Mouse (Mus musculus) myocyte (in vitro differentiated cells): Measurements from ENCODE around the gene Msln. TPM values are rescaled to one million over a fixed set of nuclear protein-coding genes. Genes with fewer than 3 reads are reported as not detected.

Experiments
- H3K27me3 ChIP-seq: one replicate; pipeline ENCODE4 v1.6.1; 2011; ENCODE audit not compliant: control insufficient read depth, insufficient read depth, insufficient read length
- H3K36me3 ChIP-seq: one replicate; pipeline ENCODE4 v1.6.1; 2011; ENCODE audit not compliant: control insufficient read depth, insufficient read depth
- H3K4me2 ChIP-seq: one replicate; pipeline ENCODE4 v1.6.1; 2011; ENCODE audit warnings: low read depth, control low read depth
- H3K4me3 ChIP-seq: one replicate; pipeline ENCODE4 v1.5.1; 2011; ENCODE audit warnings: mild to moderate bottlenecking, control low read depth, moderate library complexity
- H3K79me2 ChIP-seq: one replicate; pipeline ENCODE4 v1.6.1; 2011; ENCODE audit not compliant: control insufficient read depth, insufficient read depth
- H3ac ChIP-seq: one replicate; pipeline ENCODE4 v1.6.1; 2011; ENCODE audit not compliant: control insufficient read depth, insufficient read length
- CEBPB ChIP-seq: IDR thresholded peaks from 2 replicates; pipeline ENCODE4 v1.6.1; 2011; ENCODE audit warnings: mild to moderate bottlenecking, moderate library complexity; ENCODE audit not compliant: poor library complexity, insufficient read depth, severe bottlenecking
- E2F4 ChIP-seq: IDR thresholded peaks from one replicate; pipeline ENCODE4 v1.6.1; 2011; ENCODE audit warnings: mild to moderate bottlenecking, control low read depth, moderate library complexity; ENCODE audit not compliant: insufficient read depth
- MAX ChIP-seq: IDR thresholded peaks from one replicate; pipeline ENCODE4 v1.6.1; 2011; ENCODE audit warnings: low read depth, mild to moderate bottlenecking, control low read depth
- MYOD1 ChIP-seq, 3 experiments: IDR thresholded peaks; one replicate each; pipeline ENCODE4 v1.6.1; 2011; ENCODE audit warnings: control low read depth in 2 of 3, low read depth in 2 of 3, mild to moderate bottlenecking in 2 of 3, moderate library complexity in 1 of 3; ENCODE audit not compliant: insufficient read length in 2 of 3, control insufficient read depth in 1 of 3
- MYOG ChIP-seq, 3 experiments: IDR thresholded peaks; one replicate each; pipeline ENCODE4 v1.6.1; 2011; ENCODE audit warnings: control low read depth in 2 of 3, low read depth in 2 of 3, mild to moderate bottlenecking in 2 of 3; ENCODE audit not compliant: insufficient read length in 2 of 3, control insufficient read depth in 1 of 3, insufficient read depth in 1 of 3
- POLR2A ChIP-seq: IDR thresholded peaks from one replicate; pipeline ENCODE4 v1.6.1; 2011; ENCODE audit warnings: low read depth, mild to moderate bottlenecking, control low read depth, moderate library complexity; ENCODE audit not compliant: insufficient read length
- POLR2AphosphoS2 ChIP-seq: IDR thresholded peaks from one replicate; pipeline ENCODE4 v1.6.1; 2011; ENCODE audit warnings: low read depth, control low read depth; ENCODE audit not compliant: insufficient read length
- REST ChIP-seq: IDR thresholded peaks from one replicate; pipeline ENCODE4 v1.6.1; 2011; ENCODE audit warnings: mild to moderate bottlenecking, control low read depth, moderate library complexity; ENCODE audit not compliant: insufficient read depth, insufficient read length
- SRF ChIP-seq: IDR thresholded peaks from one replicate; pipeline ENCODE4 v1.6.1; 2011; ENCODE audit warnings: low read depth; ENCODE audit not compliant: control insufficient read depth, insufficient read length
- TCF12 ChIP-seq: IDR thresholded peaks from one replicate; pipeline ENCODE4 v1.6.1; 2011; ENCODE audit warnings: mild to moderate bottlenecking, control low read depth; ENCODE audit not compliant: poor library complexity, insufficient read depth, severe bottlenecking
- TCF3 ChIP-seq: IDR thresholded peaks from one replicate; pipeline ENCODE4 v1.6.1; 2011; ENCODE audit warnings: low read depth, control low read depth; ENCODE audit not compliant: insufficient read length
- USF1 ChIP-seq: IDR thresholded peaks from one replicate; pipeline ENCODE4 v1.6.1; 2011; ENCODE audit warnings: low read depth, mild to moderate bottlenecking, control low read depth, moderate library complexity
- polyA plus RNA-seq: library from polyadenylated mRNA; unstranded; fragments of >200 nt; fragmentation: generic; extraction: Trizol; gene quantifications from one replicate; pipeline ENCODE4 v1.2.1, GENCODE M21; 2012; ENCODE audit warnings: missing spikeins

The Msln gene
- polyA plus RNA-seq, 1 experiment: 91.8 TPM

- H3K4me2 ChIP-seq: peak within 1 kb of the TSS; percentile 92
Observed at GRCm38 (mm10) chr17:25727265-25728008, 26.7 kb downstream of the Msln start, which contains the start of the genes Chtf18 and Rpusd1. Gene Chtf18, minus strand, starts transcription at chr17:25727419. Gene Rpusd1, plus strand, starts transcription at chr17:25727670.

GRCm38 (mm10) chr17:25725264-25725663, 28.9 kb downstream of the Msln start:
- TF ChIP-seq SRF (no peak), E2F4 (no peak), POLR2AphosphoS2 (no peak), CEBPB (no peak), TCF3 (no peak), REST (no peak), MYOD1 (IDR thresholded peaks at IDR 0.05; ENCODE audit: control insufficient read depth in 1 of 3, insufficient read length in 2 of 3, low read depth in 2 of 3) (no peak), POLR2A (no peak), USF1 (no peak), TCF12 (no peak), MAX (no peak), MYOG (IDR thresholded peaks at IDR 0.05; ENCODE audit: control insufficient read depth in 1 of 3, insufficient read depth in 1 of 3, insufficient read length in 2 of 3, low read depth in 2 of 3) (no peak)
- Histone ChIP-seq H3ac (no peak overlapping the region), H3K4me2 (no peak overlapping the region), H3K27me3 (no peaks in the 10 kb centered on the region), H3K79me2 (peaks cover 5% of the 10 kb centered on the region), H3K36me3 (no peaks in the 10 kb centered on the region), H3K4me3 (no peak overlapping the region)

More at GRCm38 (mm10) chr17:25727265-25728008, 26.7 kb downstream of the Msln start, which contains the start of the genes Chtf18 and Rpusd1:
- Histone ChIP-seq H3ac (peak within 1 kb of the TSS; percentile 4), H3K27me3 (no peaks in the 10 kb centered on the region), H3K36me3 (no peaks in the 10 kb centered on the region), H3K4me3 (peak within 1 kb of the TSS; percentile 42), H3K79me2 (peaks cover 5% of the 10 kb centered on the region)
- TF ChIP-seq POLR2AphosphoS2 (peak; percentile 71), MYOD1 (IDR thresholded peaks at IDR 0.05; ENCODE audit: control insufficient read depth in 1 of 3, insufficient read length in 2 of 3, low read depth in 2 of 3) (no peak), POLR2A (peak; percentile 84), E2F4 (peak; percentile 93)

GRCm38 (mm10) chr17:25723919-25724318, 30.3 kb downstream of the Msln start:
- Histone ChIP-seq H3K36me3 (no peaks in the 10 kb centered on the region), H3K4me3 (no peak overlapping the region), H3K27me3 (no peaks in the 10 kb centered on the region), H3K79me2 (peaks cover 5% of the 10 kb centered on the region), H3ac (no peak overlapping the region), H3K4me2 (no peak overlapping the region)
- TF ChIP-seq REST: no peak
- no peak for TF ChIP-seq TCF3
- TF ChIP-seq MAX: no peak
- TF ChIP-seq USF1: no peak

GRCm38 (mm10) chr17:25723470-25723869, 30.7 kb downstream of the Msln start:
- Histone ChIP-seq H3ac (no peak overlapping the region), H3K27me3 (no peaks in the 10 kb centered on the region), H3K4me3 (no peak overlapping the region), H3K79me2 (peaks cover 3% of the 10 kb centered on the region), H3K4me2 (no peak overlapping the region), H3K36me3 (no peaks in the 10 kb centered on the region)
- TF ChIP-seq MAX (no peak), REST (no peak), SRF (no peak), MYOG (IDR thresholded peaks at IDR 0.05; ENCODE audit: control insufficient read depth in 1 of 3, insufficient read depth in 1 of 3, insufficient read length in 2 of 3, low read depth in 2 of 3) (no peak), USF1 (no peak), MYOD1 (IDR thresholded peaks at IDR 0.05; ENCODE audit: control insufficient read depth in 1 of 3, insufficient read length in 2 of 3, low read depth in 2 of 3) (no peak), E2F4 (no peak), POLR2A (no peak), TCF12 (no peak), TCF3 (no peak)

- Histone ChIP-seq H3K36me3 (no peaks in the 10 kb centered on the region), H3ac (no peak overlapping the region), H3K4me2 (no peak overlapping the region), H3K27me3 (peaks cover 15% of the 10 kb centered on the region), H3K79me2 (no peaks in the 10 kb centered on the region), H3K4me3 (no peak overlapping the region)
- TF ChIP-seq MAX: no peak
- no peak for TF ChIP-seq CEBPB
- no peak for TF ChIP-seq POLR2A
- no peak for TF ChIP-seq MYOD1 (IDR thresholded peaks at IDR 0.05; ENCODE audit: control insufficient read depth in 1 of 3, insufficient read length in 2 of 3, low read depth in 2 of 3)
- no peak for TF ChIP-seq REST
- no peak for TF ChIP-seq TCF3
- TF ChIP-seq SRF: no peak
- TF ChIP-seq MYOG (IDR thresholded peaks at IDR 0.05; ENCODE audit: control insufficient read depth in 1 of 3, insufficient read depth in 1 of 3, insufficient read length in 2 of 3, low read depth in 2 of 3): no peak
- TF ChIP-seq TCF12: no peak
- no peak for TF ChIP-seq USF1
- TF ChIP-seq E2F4: no peak
- no peak for TF ChIP-seq POLR2AphosphoS2
Observed at GRCm38 (mm10) chr17:25721476-25721875, 32.7 kb downstream of the Msln start.
